Mouse (Mus musculus) lung, postnatal 0 days (tissue): ENCODE results near the gene Nr3c2. TPM values are rescaled to one million over a fixed set of nuclear protein-coding genes. Genes with fewer than 3 reads are reported as not detected.

ENCODE experiments used
- ATAC-seq: fragments of 200-750 bp; cut with Nextera tagmentation; 2 replicates; pipeline ENCODE4 v1.8.0; 2017; ENCODE audit warnings: moderate library complexity
- DNase-seq: peaks from one replicate; pipeline ENCODE4 v3.0.0-alpha.2; 2016; ENCODE audit warnings: low spot score
- H3K27ac ChIP-seq: fragments of 300-500 bp; sonication (generic); 2 replicates; pipeline ENCODE4 v1.5.1; 2014; ENCODE audit warnings: antibody characterized with exemption, mild to moderate bottlenecking, low read length, mixed read lengths
- H3K27me3 ChIP-seq: fragments of 300-500 bp; sonication (generic); replicated peaks from 2 replicates; pipeline ENCODE4 v1.6.1; 2014; ENCODE audit warnings: low read length, mixed read lengths; ENCODE audit not compliant: insufficient read depth
- H3K36me3 ChIP-seq: fragments of 300-500 bp; sonication (generic); 2 replicates; pipeline ENCODE4 v1.6.1; 2014; ENCODE audit warnings: low read length, mixed read lengths; ENCODE audit not compliant: insufficient read depth
- H3K4me1 ChIP-seq: fragments of 300-500 bp; sonication (generic); 2 replicates; pipeline ENCODE4 v1.6.1; 2014; ENCODE audit warnings: antibody characterized with exemption, low read depth, low read length, mixed read lengths; ENCODE audit not compliant: insufficient read depth
- H3K4me2 ChIP-seq: fragments of 300-500 bp; sonication (generic); replicated peaks from 2 replicates; pipeline ENCODE4 v1.6.1; 2014; ENCODE audit warnings: low read depth, mild to moderate bottlenecking, low read length, moderate library complexity, mixed read lengths
- H3K4me3 ChIP-seq: fragments of 300-500 bp; sonication (generic); 2 replicates; pipeline ENCODE4 v1.5.1; 2014; ENCODE audit warnings: low read depth, low read length
- H3K9ac ChIP-seq: fragments of 300-500 bp; sonication (generic); replicated peaks from 2 replicates; pipeline ENCODE4 v1.6.1; 2014; ENCODE audit warnings: low read depth, mild to moderate bottlenecking
- H3K9me3 ChIP-seq: fragments of 300-500 bp; sonication (generic); 2 replicates; pipeline ENCODE4 v1.6.1; 2016; ENCODE audit warnings: low read length, mixed read lengths
- CTCF ChIP-seq: IDR thresholded peaks from 2 replicates; pipeline ENCODE4 v1.5.1; 2016; ENCODE audit warnings: antibody characterized with exemption, mild to moderate bottlenecking
- EP300 ChIP-seq: IDR thresholded peaks from 2 replicates; pipeline ENCODE4 v1.6.1; 2016; ENCODE audit warnings: antibody characterized with exemption, mild to moderate bottlenecking, control low read depth
- WGBS: fragments of 180-500 bp; shearing (Covaris S2); extraction: QIAGEN DNeasy Blood & Tissue Kit; methylation state at CpG from one replicate; pipeline ENCODE4 v1.1.7; 2014; 5-methylcytosine and 5-hydroxymethylcytosine counted together
- polyA plus RNA-seq: library from polyadenylated mRNA; unstranded; fragments of >200 nt; fragmentation: Nextera tagmentation; extraction: Ambion mirVana; gene quantifications from 2 replicates; pipeline ENCODE4 v1.2.1, GENCODE M21; 2015

The Nr3c2 gene
- polyA plus RNA-seq, 1 experiment from 2014 or later: 1.6 TPM

GRCm38 (mm10) chr8:77185816-77186215, 286.6 kb downstream of the Nr3c2 start:
- ATAC-seq: no peak
- no peaks in the 10 kb centered on the region for H3K27me3 ChIP-seq

GRCm38 (mm10) chr8:77186914-77187536, 287.8 kb downstream of the Nr3c2 start:
- no peaks in the 10 kb centered on the region for H3K27me3 ChIP-seq
- ATAC-seq (no peak), DNase-seq (no peak)
- H3K36me3 ChIP-seq: no peaks in the 10 kb centered on the region
- TF ChIP-seq EP300 (no peak), CTCF (no peak)
- 82% methylated on average over 9 of the region's 9 CpGs for WGBS
- no peak overlapping the region for H3K27ac ChIP-seq
- no peaks in the 10 kb centered on the region for H3K9me3 ChIP-seq
- no peak overlapping the region for H3K4me2 ChIP-seq
- no peaks in the 10 kb centered on the region for H3K4me1 ChIP-seq
- H3K4me3 ChIP-seq: no peak overlapping the region
- no peak overlapping the region for H3K9ac ChIP-seq

More at GRCm38 (mm10) chr8:77185816-77186215, 286.6 kb downstream of the Nr3c2 start:
- H3K36me3 ChIP-seq: no peaks in the 10 kb centered on the region
- WGBS: 90% methylated on average over 28 of the region's 28 CpGs
- H3K4me2 ChIP-seq: no peak overlapping the region
- TF ChIP-seq EP300 (no peak), CTCF (no peak)
- no peak overlapping the region for H3K4me3 ChIP-seq
- no peak overlapping the region for H3K27ac ChIP-seq
- no peak for DNase-seq
- H3K9me3 ChIP-seq: no peaks in the 10 kb centered on the region
- no peaks in the 10 kb centered on the region for H3K4me1 ChIP-seq
- no peak overlapping the region for H3K9ac ChIP-seq

GRCm38 (mm10) chr8:77187748-77188147, 288.5 kb downstream of the Nr3c2 start:
- no peak overlapping the region for H3K4me2 ChIP-seq

GRCm38 (mm10) chr8:77188298-77188697, 289.1 kb downstream of the Nr3c2 start:
- H3K4me3 ChIP-seq: no peak overlapping the region
- H3K4me1 ChIP-seq: no peaks in the 10 kb centered on the region
- ATAC-seq (no peak), DNase-seq (no peak)
- H3K4me2 ChIP-seq: no peak overlapping the region
- no peak overlapping the region for H3K27ac ChIP-seq
- H3K9ac ChIP-seq: no peak overlapping the region
- H3K27me3 ChIP-seq: no peaks in the 10 kb centered on the region
- TF ChIP-seq EP300 (no peak), CTCF (no peak)
- no peaks in the 10 kb centered on the region for H3K36me3 ChIP-seq
- 52% methylated on average over 4 of the region's 4 CpGs for WGBS
- no peaks in the 10 kb centered on the region for H3K9me3 ChIP-seq

More at GRCm38 (mm10) chr8:77187748-77188147, 288.5 kb downstream of the Nr3c2 start:
- WGBS: 69% methylated on average over 9 of the region's 9 CpGs
- DNase-seq: no peak
- Histone ChIP-seq H3K9ac (no peak overlapping the region), H3K4me3 (no peak overlapping the region), H3K27ac (no peak overlapping the region), H3K4me1 (no peaks in the 10 kb centered on the region), H3K9me3 (no peaks in the 10 kb centered on the region), H3K27me3 (no peaks in the 10 kb centered on the region), H3K36me3 (no peaks in the 10 kb centered on the region)
- TF ChIP-seq EP300 (no peak), CTCF (no peak)
- no peak for ATAC-seq

- H3K9me3 ChIP-seq: no peaks in the 10 kb centered on the region
- no peaks in the 10 kb centered on the region for H3K36me3 ChIP-seq
- no peaks in the 10 kb centered on the region for H3K27me3 ChIP-seq
- no peak overlapping the region for H3K9ac ChIP-seq
- DNase-seq (no peak), ATAC-seq (no peak)
- H3K27ac ChIP-seq: no peak overlapping the region
- 77% methylated on average over 9 of the region's 9 CpGs for WGBS
- no peak overlapping the region for H3K4me3 ChIP-seq
- TF ChIP-seq CTCF: no peak
- TF ChIP-seq EP300: no peak
- no peak overlapping the region for H3K4me2 ChIP-seq
- H3K4me1 ChIP-seq: no peaks in the 10 kb centered on the region
Observed at GRCm38 (mm10) chr8:77189318-77189717, 290.1 kb downstream of the Nr3c2 start.

GRCm38 (mm10) chr8:77190393-77190792, 291.2 kb downstream of the Nr3c2 start:
- H3K27ac ChIP-seq: no peak overlapping the region
- no peaks in the 10 kb centered on the region for H3K36me3 ChIP-seq
- 70% methylated on average over 3 of the region's 3 CpGs for WGBS
- DNase-seq (no peak), ATAC-seq (no peak)
- TF ChIP-seq CTCF (no peak), EP300 (no peak)
- H3K4me3 ChIP-seq: no peak overlapping the region
- H3K9me3 ChIP-seq: no peaks in the 10 kb centered on the region
- no peaks in the 10 kb centered on the region for H3K4me1 ChIP-seq
- H3K9ac ChIP-seq: no peak overlapping the region
- no peaks in the 10 kb centered on the region for H3K27me3 ChIP-seq
- H3K4me2 ChIP-seq: no peak overlapping the region

- ATAC-seq (no peak), DNase-seq (no peak)
- WGBS: 80% methylated on average over 3 of the region's 3 CpGs
- Histone ChIP-seq H3K9me3 (no peaks in the 10 kb centered on the region), H3K4me1 (no peaks in the 10 kb centered on the region), H3K27ac (no peak overlapping the region), H3K9ac (no peak overlapping the region), H3K36me3 (no peaks in the 10 kb centered on the region), H3K4me2 (no peak overlapping the region), H3K4me3 (no peak overlapping the region), H3K27me3 (no peaks in the 10 kb centered on the region)
- TF ChIP-seq EP300 (no peak), CTCF (no peak)
Observed at GRCm38 (mm10) chr8:77209297-77209696, 310.1 kb downstream of the Nr3c2 start.
